Mouse (Mus musculus): ENCODE data around the gene Olfr790.

Gene Olfr790

DNA sequence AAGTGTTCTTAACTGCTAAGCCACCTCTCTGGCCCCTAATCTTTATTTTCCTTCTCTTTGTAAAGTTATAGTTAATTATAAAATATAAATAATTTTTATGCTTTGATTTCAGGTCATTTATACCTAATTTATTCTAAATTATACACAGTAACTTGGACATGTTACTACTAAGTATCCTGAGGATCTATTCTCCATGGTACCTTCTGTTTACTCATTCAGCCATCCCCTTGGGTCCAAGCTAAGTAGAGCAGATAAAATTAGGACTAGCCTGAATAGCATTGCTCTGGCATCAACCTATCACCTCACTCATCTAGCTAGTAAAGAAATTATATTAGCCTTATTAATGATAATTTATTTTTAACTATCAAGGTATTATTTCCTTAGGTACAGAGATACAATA is at the start of gene Olfr790:
Gene Olfr790, plus strand, starts transcription at position 301 of the 400 bp plus-strand sequence.
- DNase-seq (ENCODE audit: inconsistent age in 2 of 2, low spot score in 1 of 2): no peak

DNA sequence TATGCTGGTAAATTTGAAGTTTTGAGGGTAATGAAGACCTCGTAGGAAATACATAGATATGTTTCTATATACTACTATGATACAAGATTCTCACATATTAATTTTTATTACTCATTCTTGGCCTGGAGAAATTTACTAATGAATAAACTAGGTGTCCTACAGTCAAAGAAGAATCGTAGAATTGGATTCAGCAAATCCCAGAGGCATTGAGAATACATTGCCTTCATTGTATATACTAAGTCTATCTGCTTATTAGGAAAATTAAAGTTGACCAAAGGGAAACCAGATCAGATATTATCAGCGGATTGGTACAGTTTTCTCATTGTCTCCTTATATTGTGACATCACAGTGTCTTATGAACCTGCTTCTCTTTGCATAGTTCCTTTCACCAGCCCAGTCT is 36.7 kb upstream of the Olfr790 start, which contains the start of gene Olfr787:
Gene Olfr787, plus strand, starts transcription at position 301 of the 400 bp plus-strand sequence.
- no peak for DNase-seq (ENCODE audit: inconsistent age in 2 of 2, low spot score in 1 of 2)

DNA sequence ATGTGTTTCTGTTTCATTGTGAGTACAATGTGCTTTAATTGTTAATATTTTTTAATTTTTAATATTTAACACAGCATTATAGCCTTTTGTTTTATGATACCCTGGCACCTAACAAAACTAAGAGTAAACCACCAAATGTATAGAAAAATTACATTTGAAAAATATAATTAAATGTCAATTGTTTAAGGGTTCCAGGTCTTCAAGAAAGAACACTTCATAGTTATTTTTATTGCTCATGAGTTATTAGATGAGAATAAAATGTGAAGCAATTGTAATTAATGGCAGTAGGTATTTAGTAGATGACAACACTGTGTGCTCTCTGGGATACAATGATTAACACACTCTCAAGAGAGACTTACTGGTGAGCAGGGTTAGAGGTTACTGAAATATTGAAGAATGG is 27.6 kb upstream of the Olfr790 start, which contains the start of gene Olfr788:
Gene Olfr788, plus strand, starts transcription at position 301 of the 400 bp plus-strand sequence.
- no peak for DNase-seq (ENCODE audit: inconsistent age in 2 of 2, low spot score in 1 of 2)

DNA sequence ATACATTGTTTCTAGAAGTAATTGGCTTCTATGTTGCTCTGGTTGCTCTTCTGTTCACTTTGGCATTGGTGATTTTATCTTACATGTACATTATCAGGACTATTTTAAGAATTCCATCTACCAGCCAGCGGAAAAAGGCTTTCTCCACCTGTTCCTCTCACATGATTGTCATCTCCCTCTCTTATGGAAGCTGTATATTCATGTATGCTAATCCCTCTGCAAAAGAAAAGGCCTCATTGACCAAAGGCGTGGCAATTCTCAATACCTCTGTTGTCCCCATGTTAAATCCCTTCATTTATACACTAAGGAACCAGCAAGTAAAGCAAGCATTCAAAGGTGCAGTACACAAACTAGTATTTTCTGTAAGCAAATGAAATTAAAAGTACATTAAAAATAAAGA is 25.0 kb upstream of the Olfr790 start:
- DNase-seq (ENCODE audit: inconsistent age in 2 of 2, low spot score in 1 of 2): no peak

DNA sequence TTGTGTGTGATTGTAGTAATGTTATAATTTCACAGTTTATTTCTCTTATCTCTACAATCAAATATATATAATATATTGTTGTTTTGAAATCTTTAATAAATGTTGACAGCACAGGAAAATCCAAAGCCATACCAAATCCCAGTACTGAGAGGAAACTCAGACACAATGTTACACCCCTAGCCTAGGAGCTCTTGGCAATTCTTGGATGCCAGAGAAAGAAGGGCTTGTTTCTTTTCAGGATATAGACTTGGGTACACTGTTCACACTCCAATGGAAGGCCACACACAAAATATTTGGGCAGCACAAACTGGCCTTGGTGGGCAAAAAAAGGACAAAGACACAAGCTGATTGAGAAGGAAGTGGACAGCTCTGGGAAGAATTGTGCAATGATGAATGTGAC is 24.6 kb upstream of the Olfr790 start:
- peak in 1 of 2 experiments; percentile 6 for DNase-seq (ENCODE audit: inconsistent age in 2 of 2, low spot score in 1 of 2)

DNA sequence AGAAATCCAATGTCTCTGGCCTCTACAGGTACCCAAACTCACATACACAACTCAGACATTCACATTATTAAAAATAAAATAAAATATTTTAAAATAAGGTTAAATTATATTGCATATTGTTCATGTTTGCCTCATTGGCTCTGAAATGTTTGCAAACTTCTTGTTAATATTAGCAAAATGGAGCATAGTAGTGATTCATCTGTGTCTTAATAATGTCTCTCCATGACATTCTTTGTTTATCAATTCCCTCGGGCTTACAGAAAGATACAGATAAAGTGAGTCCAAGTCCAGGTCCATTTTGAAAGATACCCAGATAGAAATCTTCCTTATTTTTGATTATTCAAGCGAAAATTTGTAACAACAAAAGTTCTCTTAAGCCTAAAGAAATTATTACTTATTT is 13.8 kb upstream of the Olfr790 start, which contains the start of gene Olfr789:
Gene Olfr789, plus strand, starts transcription at position 301 of the 400 bp plus-strand sequence.
- DNase-seq (ENCODE audit: inconsistent age in 2 of 2, low spot score in 1 of 2): no peak

DNA sequence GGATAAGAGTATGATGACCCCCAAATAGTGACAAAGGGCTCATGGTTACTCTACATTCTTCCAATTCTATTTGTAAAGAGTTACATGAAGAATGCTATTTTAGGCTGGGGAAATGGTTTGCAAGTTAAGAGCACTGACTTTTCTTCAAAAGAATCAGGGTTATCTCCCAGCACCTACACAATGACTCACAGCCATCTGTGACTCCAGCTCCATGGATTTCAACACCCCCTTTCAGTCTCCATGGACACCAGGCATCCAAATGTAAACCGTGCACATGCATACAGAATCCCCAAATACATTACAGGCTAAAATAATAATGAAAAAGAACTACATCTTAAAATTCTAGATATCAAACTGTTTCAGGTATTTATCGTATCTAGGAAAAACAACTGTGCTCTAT is 8.2 kb upstream of the Olfr790 start:
- no peak for DNase-seq (ENCODE audit: inconsistent age in 2 of 2, low spot score in 1 of 2)

DNA sequence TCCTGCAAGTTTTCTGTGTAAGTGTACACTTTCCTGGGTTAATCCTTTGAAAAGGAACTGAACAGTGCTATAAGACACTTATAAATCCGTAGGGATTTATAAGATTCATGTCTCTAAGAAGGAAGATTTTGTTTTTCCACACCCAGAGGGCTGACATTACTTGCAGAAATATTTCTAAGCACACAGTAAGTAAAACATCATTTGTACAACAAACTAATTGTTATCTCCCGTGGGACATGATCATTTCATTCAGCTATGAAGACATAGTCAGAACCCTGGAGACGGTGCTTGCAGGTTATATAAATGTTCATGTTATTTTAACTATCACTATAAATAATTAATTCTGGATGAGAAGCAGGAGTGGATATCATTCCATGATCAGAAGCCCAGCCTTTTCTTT is 23.2 kb downstream of the Olfr790 start, which contains the start of gene Olfr791:
Gene Olfr791, plus strand, starts transcription at position 301 of the 400 bp plus-strand sequence.
- DNase-seq (ENCODE audit: inconsistent age in 2 of 2, low spot score in 1 of 2): no peak

DNA sequence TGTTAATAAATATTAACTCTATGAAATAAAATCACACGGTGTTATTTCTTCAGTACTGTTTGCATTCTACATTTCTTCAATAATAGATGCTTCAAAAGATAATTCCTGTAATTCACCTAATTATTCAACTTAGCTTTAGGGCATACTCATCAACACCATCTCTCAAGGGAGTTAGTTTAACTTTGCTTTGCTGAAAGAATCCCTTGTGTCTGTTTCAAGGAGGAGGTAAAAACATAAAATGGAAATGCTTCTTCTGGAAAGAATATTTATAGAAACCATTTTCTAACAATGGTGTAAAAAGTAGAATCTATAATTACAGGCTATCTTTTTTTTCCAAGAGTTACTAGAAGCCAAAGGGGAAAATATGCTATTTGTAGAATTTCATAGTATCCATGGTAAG is 40.6 kb downstream of the Olfr790 start, which contains the start of gene Olfr792:
Gene Olfr792, plus strand, starts transcription at position 301 of the 400 bp plus-strand sequence.
- DNase-seq (ENCODE audit: inconsistent age in 2 of 2, low spot score in 1 of 2): no peak

DNA sequence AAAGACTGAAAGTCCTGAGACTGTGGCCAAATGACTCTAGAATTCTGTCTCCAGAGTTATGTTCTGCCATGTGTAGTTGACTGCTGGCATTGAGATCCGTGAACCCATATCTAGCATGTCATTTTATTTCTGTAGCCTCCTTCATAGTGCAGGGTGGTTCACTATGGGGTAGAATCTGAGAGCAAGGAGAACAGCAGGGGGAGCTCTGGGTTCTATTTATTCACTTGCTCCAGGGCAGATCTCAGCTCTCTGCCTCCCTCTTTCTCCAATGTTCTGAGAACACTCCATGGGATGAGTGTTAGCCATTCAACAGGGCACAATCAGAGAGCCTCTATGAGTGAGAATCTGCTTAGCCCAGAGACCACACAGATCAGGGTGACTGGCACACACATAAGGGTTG is 51.1 kb downstream of the Olfr790 start:
- DNase-seq (ENCODE audit: inconsistent age in 2 of 2, low spot score in 1 of 2): peak in 1 of 2 experiments; percentile 25

Measured in adrenal gland, adult (tissue).